Mouse (Mus musculus): Measurements from ENCODE around the gene R3hdm2.

DNA sequence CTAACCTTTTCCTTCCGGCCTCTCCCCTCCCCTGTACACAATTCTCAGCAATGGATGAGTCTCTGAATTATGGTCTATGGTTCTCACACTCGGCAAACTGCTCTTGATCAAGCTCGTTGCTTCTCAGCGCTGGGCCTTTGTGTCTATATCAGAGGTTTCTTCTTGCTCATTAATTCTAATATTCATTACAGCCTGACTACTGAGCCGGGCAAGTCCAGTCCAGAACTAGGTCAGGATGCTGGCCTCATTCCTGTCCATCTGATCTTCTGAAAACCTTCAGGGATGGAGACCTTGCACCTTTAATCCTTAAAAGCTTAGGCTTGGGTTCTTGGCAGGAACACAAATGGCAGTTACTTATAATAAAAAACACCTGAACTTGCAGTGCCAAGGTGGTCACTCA lies 119.4 kb downstream of the R3hdm2 start:
- TF ChIP-seq EP300 (IDR thresholded peaks at IDR 0.05): no peak
- TF ChIP-seq CTCF (IDR thresholded peaks at IDR 0.05): no peak
